Mouse (Mus musculus): ENCODE results near the gene Rpgrip1l. TPM values are rescaled to one million over a fixed set of nuclear protein-coding genes. Genes with fewer than 3 reads are reported as not detected.

The Rpgrip1l gene
- polyA plus RNA-seq (2015; fragmentation: Nextera tagmentation; extraction: Ambion mirVana): 10.1 and 16.0 TPM in 2 replicates

DNA sequence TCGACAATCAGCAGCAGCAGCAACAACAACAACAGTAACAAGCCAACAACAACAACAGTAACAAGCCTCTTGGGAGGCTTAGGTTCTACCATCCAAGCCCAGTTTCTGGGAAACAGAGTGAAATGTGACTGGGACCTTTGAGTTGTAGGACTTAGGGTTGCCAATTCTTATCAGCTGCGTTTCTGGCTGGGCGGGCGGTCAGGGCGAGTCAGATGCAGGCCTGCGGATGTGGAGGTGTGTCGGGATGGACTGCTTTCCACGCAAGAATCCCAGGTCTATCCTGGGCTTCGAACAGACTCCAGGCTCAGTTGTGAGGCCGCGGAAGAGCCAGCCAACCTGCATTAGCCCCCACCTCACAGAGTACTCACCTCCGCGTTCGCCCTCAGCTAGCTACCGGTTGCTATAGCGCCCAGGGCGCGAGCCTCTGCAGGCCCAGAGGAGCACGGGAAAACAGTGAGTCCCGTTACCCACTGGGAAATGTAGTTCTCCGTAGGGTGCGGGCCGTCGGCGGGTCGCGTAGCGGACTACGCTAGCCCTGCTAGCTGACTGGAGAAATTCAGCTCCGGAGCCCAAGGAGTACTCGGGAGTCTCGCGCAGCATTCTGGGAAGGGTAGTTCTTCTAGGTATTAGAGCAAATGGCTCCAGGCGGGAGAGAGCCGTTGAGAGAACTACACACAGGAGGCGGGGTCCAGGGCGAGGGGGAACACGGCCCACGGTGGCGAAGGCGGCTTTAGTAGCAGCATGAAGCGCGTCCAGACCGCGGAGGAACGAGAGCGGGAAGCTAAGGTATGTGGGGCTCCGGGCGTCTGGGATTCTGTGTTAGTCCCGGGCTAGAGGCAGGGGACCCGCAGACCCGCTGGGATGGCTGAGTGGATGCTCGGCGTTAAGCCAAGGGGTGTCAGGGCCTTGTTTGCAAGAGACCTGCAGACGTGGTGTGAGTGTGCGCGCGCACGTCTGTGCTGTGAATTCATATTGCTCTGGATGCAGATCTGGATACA lies at the start of gene Rpgrip1l, which contains the start of gene Fto:
Rpgrip1l (minus strand) TSS at position 428 of the 998 bp plus-strand sequence.
Fto (plus strand) TSS at position 691 of the 998 bp plus-strand sequence.
- Histone ChIP-seq H3K4me2 (peak within 1 kb of the TSS; percentile 72), H3K27me3 (no peaks in the 10 kb centered on the region), H3K4me1 (replicated peaks) (peaks cover 35% of the 10 kb centered on the region), H3K9me3 (no peaks in the 10 kb centered on the region), H3K9ac (peak within 1 kb of the TSS; percentile 79), H3K27ac (replicated peaks) (peak within 1 kb of the TSS; percentile 78), H3K4me3 (peak within 1 kb of the TSS; percentile 60), H3K36me3 (0 out of 2 replicates have a peak, but pooled peaks cover 5% of the 10 kb centered on the region)
- 1% methylated on average over 59 of the region's 59 CpGs for WGBS
- peak; percentile 99 for ATAC-seq (ENCODE audit: low read depth)

DNA sequence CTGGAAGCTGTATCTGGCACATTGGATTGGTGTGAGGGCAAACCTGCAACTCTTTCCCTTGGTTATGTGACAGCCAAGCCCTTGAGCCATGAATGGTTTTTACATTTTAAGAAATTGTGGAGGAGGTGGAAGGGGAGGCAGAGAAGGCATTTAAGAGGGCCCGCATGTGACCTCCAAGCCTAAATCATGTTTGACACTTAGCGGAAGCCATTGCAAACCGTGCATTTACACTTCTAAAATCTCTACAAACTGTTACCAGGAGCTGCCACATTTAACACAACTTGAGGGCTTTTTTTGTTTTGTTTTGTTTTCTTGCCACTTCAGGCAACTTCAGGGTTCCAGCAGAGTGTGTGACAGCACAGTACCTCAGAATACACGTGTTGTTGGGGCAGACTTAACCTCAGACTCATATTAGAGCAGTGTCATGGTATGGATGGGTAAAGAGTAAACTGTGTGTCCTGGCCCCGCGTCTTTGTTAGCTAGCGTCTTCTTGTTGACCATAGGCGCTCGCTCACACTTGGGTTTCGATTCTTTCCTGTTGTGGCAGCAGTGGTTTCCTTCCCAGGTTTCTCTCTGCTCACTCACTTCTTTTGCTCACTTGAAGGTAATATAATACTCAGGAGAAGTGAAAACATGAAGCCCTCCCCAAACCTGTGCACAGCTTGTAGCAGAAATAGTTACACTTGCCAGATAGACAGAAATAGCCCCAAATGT lies 47.7 kb upstream of the Rpgrip1l start:
- no peak overlapping the region for H3K4me2 ChIP-seq
- no peak overlapping the region for H3K4me3 ChIP-seq
- H3K27me3 ChIP-seq: peaks cover 73% of the 10 kb centered on the region
- H3K36me3 ChIP-seq: no peaks in the 10 kb centered on the region
- WGBS: 89% methylated on average over 10 of the region's 10 CpGs
- H3K4me1 ChIP-seq (replicated peaks): peaks cover 33% of the 10 kb centered on the region
- H3K27ac ChIP-seq (replicated peaks): no peak overlapping the region
- H3K9ac ChIP-seq: no peak overlapping the region
- no peak for ATAC-seq (ENCODE audit: low read depth)
- no peaks in the 10 kb centered on the region for H3K9me3 ChIP-seq

DNA sequence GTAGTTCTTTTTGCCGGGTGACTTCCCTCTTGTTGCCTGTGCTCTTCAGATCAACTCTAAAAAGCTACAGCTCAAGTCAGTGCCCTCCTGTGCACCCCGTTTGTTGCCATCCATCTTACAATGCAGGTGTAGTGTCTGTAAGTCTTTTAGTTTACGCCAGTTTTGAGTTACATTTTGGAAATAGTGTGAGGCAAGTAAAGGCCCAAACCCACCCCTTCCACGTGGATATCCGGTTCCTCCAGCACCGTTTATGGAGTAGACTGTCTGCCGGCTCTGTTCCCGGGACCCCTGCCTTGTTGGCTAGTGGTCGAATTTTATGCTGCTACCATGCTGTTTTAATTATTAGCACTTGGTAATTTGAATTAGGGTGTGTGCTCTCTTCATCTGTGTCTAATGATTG lies 46.4 kb upstream of the Rpgrip1l start:
- Histone ChIP-seq H3K4me3 (no peak overlapping the region), H3K4me2 (no peak overlapping the region), H3K4me1 (replicated peaks) (peaks cover 33% of the 10 kb centered on the region), H3K27me3 (peaks cover 66% of the 10 kb centered on the region), H3K9ac (no peak overlapping the region), H3K36me3 (no peaks in the 10 kb centered on the region), H3K27ac (replicated peaks) (no peak overlapping the region), H3K9me3 (no peaks in the 10 kb centered on the region)
- no peak for ATAC-seq (ENCODE audit: low read depth)
- 69% methylated on average over 9 of the region's 9 CpGs for WGBS

DNA sequence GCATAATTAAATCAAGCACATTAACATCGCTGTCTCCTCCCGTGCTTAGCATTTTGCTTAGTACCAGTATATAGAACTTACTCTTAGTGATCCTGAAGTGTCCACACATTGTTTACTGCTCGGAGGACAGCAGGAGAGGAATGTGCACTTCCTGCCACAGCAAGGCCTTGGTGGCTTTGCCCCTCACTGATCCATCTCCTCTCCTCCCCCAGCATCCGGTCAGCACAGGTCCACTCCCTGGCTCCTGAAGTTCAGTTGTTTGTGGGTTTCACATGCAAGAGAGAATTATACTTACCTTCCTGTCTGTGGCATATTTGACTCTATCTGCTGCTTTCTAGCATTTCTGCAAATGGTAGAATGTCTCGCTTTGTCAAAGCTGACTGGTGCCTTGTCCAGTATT lies 45.0 kb upstream of the Rpgrip1l start:
- Histone ChIP-seq H3K27ac (replicated peaks) (no peak overlapping the region), H3K9ac (no peak overlapping the region), H3K36me3 (no peaks in the 10 kb centered on the region), H3K4me3 (no peak overlapping the region), H3K4me1 (replicated peaks) (peaks cover 33% of the 10 kb centered on the region), H3K9me3 (no peaks in the 10 kb centered on the region), H3K4me2 (no peak overlapping the region), H3K27me3 (peaks cover 51% of the 10 kb centered on the region)
- 79% methylated on average over 5 of the region's 5 CpGs for WGBS
- ATAC-seq (ENCODE audit: low read depth): no peak

DNA sequence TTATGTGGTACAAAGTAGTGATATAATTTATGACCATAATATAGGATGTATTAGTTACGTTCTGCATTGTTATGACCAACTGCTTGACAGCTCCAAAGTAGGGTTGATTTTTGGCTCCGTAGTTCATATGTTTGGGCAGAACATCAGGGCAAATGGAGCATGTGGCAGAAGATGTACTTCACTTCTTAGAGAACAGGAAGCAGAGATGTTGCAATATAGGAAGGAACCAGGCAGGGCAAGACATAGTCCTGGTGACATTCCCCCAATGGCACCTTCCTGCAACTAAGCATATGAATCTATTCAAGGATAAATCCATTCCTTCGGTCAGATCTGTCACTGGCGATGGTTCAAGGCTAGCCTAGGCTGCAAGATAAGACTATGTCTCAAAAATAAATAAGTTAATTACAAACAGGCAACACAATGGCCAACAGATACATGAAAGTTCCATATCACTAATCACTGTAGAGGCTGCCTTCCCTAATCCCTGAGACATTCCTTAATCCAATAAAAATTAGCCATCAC lies 44.5 kb upstream of the Rpgrip1l start:
- H3K27ac ChIP-seq (replicated peaks): no peak overlapping the region
- no peaks in the 10 kb centered on the region for H3K36me3 ChIP-seq
- no peak for ATAC-seq (ENCODE audit: low read depth)
- H3K4me1 ChIP-seq (replicated peaks): peaks cover 33% of the 10 kb centered on the region
- no peak overlapping the region for H3K4me3 ChIP-seq
- no peak overlapping the region for H3K9ac ChIP-seq
- 90% methylated on average over 4 of the region's 4 CpGs for WGBS
- no peak overlapping the region for H3K4me2 ChIP-seq
- peaks cover 46% of the 10 kb centered on the region for H3K27me3 ChIP-seq
- no peaks in the 10 kb centered on the region for H3K9me3 ChIP-seq

DNA sequence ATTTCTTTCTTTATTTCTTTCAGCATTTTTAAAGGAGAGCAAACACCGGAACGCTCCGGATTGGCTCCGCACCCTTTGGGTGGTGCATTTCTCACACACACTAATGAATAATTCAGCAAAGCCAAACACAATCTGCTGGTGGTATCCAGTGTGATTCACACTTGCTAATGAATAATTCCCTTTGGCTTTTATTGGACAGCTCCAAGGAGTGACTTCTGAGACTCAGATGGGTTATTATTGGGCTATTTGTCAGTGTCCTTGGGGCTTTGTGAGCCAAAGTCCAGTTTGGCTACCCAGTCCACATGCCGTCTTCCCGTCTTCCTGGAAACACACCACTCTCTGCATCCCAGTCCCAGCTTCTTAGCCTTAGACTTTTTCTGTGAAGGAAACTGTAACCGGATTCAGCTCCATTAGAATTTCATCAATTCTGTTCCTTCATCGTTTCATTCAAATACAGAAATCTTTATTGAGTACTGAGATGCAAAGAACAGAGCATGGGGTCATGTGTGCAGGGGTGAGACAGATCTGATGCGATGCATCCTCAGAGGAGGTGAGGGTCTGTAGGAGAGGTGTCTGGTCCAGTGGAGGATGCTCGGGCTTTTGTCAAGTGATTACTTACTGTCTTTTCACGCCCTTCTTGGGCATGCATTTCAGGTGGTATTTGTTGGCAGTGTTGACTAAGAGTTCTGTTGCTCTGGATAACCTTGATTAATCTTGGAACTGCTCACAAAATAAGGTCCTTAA lies 43.1 kb upstream of the Rpgrip1l start:
- H3K4me2 ChIP-seq: peak overlapping the region; percentile 27
- peaks cover 33% of the 10 kb centered on the region for H3K27me3 ChIP-seq
- no peaks in the 10 kb centered on the region for H3K9me3 ChIP-seq
- H3K4me1 ChIP-seq (replicated peaks): peaks cover 33% of the 10 kb centered on the region
- H3K27ac ChIP-seq (replicated peaks): peak overlapping the region; percentile 62; the same call in 1 of the 2 replicates
- WGBS: 47% methylated on average over 11 of the region's 11 CpGs
- no peak overlapping the region for H3K4me3 ChIP-seq
- H3K9ac ChIP-seq: no peak overlapping the region
- peak; percentile 64 for ATAC-seq (ENCODE audit: low read depth)
- no peaks in the 10 kb centered on the region for H3K36me3 ChIP-seq

DNA sequence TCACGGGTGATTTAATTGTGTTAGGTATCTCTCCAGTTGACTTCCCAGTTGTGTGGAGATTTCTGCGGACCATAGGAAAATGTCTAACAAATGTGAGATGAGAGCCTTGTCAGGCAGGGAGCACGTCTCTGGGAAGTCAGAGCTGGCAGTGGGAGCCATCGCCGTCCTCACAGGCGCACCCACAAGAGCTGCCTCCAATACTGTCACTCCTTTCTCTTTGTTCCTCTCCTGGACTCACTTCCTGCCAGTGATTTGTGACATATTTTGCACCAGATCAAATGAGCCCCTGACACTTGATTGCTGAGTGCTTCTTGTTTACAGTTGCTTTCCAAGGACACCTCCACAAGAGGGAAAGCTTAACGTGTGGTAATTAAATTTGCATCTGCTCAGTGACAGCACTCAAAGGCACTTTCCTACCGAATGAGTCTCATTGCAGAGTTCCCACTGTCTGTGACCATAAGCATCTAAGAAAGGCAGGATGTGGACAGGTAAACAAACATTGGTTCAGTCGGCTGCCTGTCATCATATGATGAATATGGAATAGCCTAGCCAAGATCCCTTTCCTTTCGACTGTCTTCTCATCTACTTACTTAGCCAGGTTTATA lies 42.3 kb upstream of the Rpgrip1l start:
- no peaks in the 10 kb centered on the region for H3K9me3 ChIP-seq
- H3K27me3 ChIP-seq: peaks cover 26% of the 10 kb centered on the region
- H3K36me3 ChIP-seq: no peaks in the 10 kb centered on the region
- no peak for ATAC-seq (ENCODE audit: low read depth)
- H3K4me3 ChIP-seq: no peak overlapping the region
- H3K4me2 ChIP-seq: peak overlapping the region; percentile 27
- H3K27ac ChIP-seq (replicated peaks): peak overlapping the region; percentile 62; the same call in 1 of the 2 replicates
- WGBS: 31% methylated on average over 10 of the region's 10 CpGs
- peak overlapping the region; percentile 18; the same call in 1 of the 2 replicates for H3K9ac ChIP-seq
- H3K4me1 ChIP-seq (replicated peaks): peaks cover 37% of the 10 kb centered on the region

DNA sequence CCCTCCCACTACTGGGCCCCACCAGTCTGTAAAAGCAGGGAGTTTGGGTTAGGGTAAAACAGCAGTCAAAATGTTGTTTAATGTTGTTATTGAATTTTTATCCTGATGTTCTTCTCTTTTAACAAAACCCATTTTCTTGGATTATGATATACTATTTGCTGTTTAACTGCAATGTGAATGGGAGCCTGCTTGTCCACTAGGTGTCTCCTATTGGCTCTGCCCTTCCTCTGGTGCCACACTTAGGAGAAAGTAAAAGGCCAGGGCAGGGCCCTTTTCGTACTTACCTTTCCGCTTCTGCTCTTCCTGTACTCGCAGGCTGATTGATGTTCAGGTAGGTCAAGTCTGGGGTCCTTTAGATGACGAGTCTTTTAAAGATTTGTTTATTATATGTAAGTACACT lies 40.8 kb upstream of the Rpgrip1l start:
- H3K27ac ChIP-seq (replicated peaks): no peak overlapping the region
- H3K9me3 ChIP-seq: no peaks in the 10 kb centered on the region
- ATAC-seq (ENCODE audit: low read depth): no peak
- no peak overlapping the region for H3K9ac ChIP-seq
- whole genome bisulfite sequencing: 89% methylated on average over 4 of the region's 4 CpGs
- H3K4me2 ChIP-seq: no peak overlapping the region
- peaks cover 40% of the 10 kb centered on the region for H3K4me1 ChIP-seq (replicated peaks)
- H3K36me3 ChIP-seq: no peaks in the 10 kb centered on the region
- H3K4me3 ChIP-seq: no peak overlapping the region
- H3K27me3 ChIP-seq: peaks cover 13% of the 10 kb centered on the region

DNA sequence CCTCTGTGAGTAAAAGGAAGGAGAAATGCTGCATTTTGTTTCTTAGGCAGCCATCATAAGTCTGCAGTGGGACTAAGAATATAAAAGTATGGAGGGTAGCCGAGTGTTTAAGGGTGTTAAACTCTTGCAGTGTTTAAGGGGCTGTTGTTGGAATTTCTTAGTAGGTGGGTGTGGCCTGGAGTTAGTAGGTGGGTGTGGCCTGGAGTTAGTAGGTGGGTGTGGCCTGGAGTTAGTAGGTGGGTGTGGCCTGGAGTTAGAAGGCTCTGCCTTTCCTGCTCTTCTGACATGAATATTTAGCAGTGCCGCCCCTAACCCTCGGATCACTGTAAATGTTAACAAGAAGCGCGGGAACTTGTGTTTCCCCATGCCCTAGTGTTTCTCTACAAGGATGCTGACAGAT lies 40.0 kb upstream of the Rpgrip1l start:
- ATAC-seq (ENCODE audit: low read depth): no peak
- Histone ChIP-seq H3K9ac (no peak overlapping the region), H3K27me3 (peaks cover 5% of the 10 kb centered on the region; the same call in 1 of the 2 replicates), H3K4me1 (replicated peaks) (peaks cover 40% of the 10 kb centered on the region), H3K9me3 (no peaks in the 10 kb centered on the region), H3K36me3 (no peaks in the 10 kb centered on the region), H3K27ac (replicated peaks) (no peak overlapping the region), H3K4me3 (no peak overlapping the region), H3K4me2 (no peak overlapping the region)
- 81% methylated on average over 5 of the region's 5 CpGs for WGBS

DNA sequence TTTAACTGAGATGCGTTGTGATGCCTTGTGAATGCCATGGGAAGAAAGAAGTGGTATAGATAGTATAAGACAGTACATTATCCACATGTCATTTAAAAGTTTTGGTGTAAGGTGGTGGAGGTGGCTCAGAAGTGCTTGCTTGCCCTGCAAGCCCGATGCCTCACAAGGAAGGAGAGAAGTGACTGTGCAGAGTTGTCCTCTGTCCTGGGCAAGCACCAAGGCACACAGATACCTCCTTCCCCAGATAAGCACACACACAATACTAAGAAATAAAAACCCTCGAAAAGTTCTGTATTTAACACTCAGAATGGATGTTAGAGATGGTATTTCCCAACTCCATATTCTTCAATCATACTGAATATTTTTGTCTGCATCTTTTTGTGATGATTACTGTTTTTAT lies 39.5 kb upstream of the Rpgrip1l start:
- H3K9me3 ChIP-seq: no peaks in the 10 kb centered on the region
- H3K4me3 ChIP-seq: no peak overlapping the region
- no peak overlapping the region for H3K9ac ChIP-seq
- H3K36me3 ChIP-seq: no peaks in the 10 kb centered on the region
- H3K4me1 ChIP-seq (replicated peaks): peaks cover 40% of the 10 kb centered on the region
- WGBS: 87% methylated on average over 3 of the region's 3 CpGs
- H3K27me3 ChIP-seq: no peaks in the 10 kb centered on the region
- no peak overlapping the region for H3K4me2 ChIP-seq
- H3K27ac ChIP-seq (replicated peaks): no peak overlapping the region
- no peak for ATAC-seq (ENCODE audit: low read depth)

DNA sequence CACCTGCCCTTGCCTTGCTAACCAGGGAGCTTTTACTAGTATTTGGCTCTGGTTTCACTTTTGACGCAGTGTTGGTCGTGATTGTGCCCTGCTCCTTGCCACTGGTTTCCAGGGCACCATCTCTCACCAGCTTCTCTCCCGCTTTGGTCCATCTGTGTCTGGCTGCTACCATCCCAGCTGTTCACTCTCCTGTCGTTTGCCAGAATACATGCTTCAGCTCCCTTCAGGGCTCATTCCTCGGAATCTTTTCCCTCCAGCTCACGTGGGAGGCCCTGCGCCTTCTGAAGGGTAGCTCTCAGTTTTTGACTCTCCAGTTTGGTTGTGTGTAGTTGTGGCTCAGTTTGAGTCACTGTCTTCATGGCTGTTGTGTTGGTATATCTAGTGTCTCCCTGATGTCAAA lies 37.6 kb upstream of the Rpgrip1l start:
- Histone ChIP-seq H3K27ac (replicated peaks) (no peak overlapping the region), H3K36me3 (no peaks in the 10 kb centered on the region), H3K4me3 (no peak overlapping the region), H3K9ac (no peak overlapping the region), H3K4me1 (replicated peaks) (peaks cover 25% of the 10 kb centered on the region), H3K9me3 (no peaks in the 10 kb centered on the region), H3K4me2 (no peak overlapping the region), H3K27me3 (no peaks in the 10 kb centered on the region)
- no peak for ATAC-seq (ENCODE audit: low read depth)
- WGBS: 71% methylated on average over 7 of the region's 7 CpGs

Measured in neural tube, embryonic 13.5 days (tissue).